Mouse (Mus musculus) liver, adult 2 months (tissue): ENCODE results near the gene Spen. TPM values are rescaled to one million over a fixed set of nuclear protein-coding genes. Genes with fewer than 3 reads are reported as not detected.
A peak's percentile ranks its signal among the peaks of the same experiment; 100 is the strongest.

Experiments used
- DNase-seq: peaks from one replicate; pipeline ENCODE4 v3.0.0-alpha.2; 2011; ENCODE audit warnings: low read depth, low spot score; ENCODE audit errors: extremely low read depth
- H3K27ac ChIP-seq: fragments of 200-500 bp; replicated peaks from 2 replicates; pipeline ENCODE4 v1.5.1; 2012; ENCODE audit warnings: low read depth, mild to moderate bottlenecking, control low read depth, inconsistent platforms, low read length; ENCODE audit not compliant: insufficient read depth
- H3K27me3 ChIP-seq: fragments of 200-500 bp; 2 replicates; pipeline ENCODE4 v1.6.1; 2012; ENCODE audit warnings: mild to moderate bottlenecking, moderate library complexity, low read length, inconsistent platforms; ENCODE audit not compliant: control insufficient read depth, insufficient read depth
- H3K36me3 ChIP-seq: fragments of 200-500 bp; 2 replicates; pipeline ENCODE4 v1.6.1; 2012; ENCODE audit warnings: low read length, inconsistent platforms; ENCODE audit not compliant: control insufficient read depth, insufficient read depth
- H3K4me1 ChIP-seq: fragments of 200-500 bp; 2 replicates; pipeline ENCODE4 v1.6.1; 2011; ENCODE audit warnings: low read length; ENCODE audit not compliant: control insufficient read depth, insufficient read depth
- H3K4me3 ChIP-seq: fragments of 200-500 bp; 2 replicates; pipeline ENCODE4 v1.5.1; 2011; ENCODE audit warnings: low read depth, mild to moderate bottlenecking, control low read depth, low read length, moderate library complexity; ENCODE audit not compliant: insufficient read depth
- H3K79me2 ChIP-seq: fragments of 200-500 bp; 2 replicates; pipeline ENCODE4 v1.6.1; 2012; ENCODE audit warnings: inconsistent platforms, mild to moderate bottlenecking, low read length, moderate library complexity; ENCODE audit not compliant: control insufficient read depth, insufficient read depth
- H3K9ac ChIP-seq: fragments of 200-500 bp; 2 replicates; pipeline ENCODE4 v1.6.1; 2012; ENCODE audit warnings: low read depth, mild to moderate bottlenecking, control low read depth, inconsistent platforms, low read length
- CTCF ChIP-seq: fragments of 200-500 bp; IDR thresholded peaks from 2 replicates; pipeline ENCODE4 v1.5.1; 2011; ENCODE audit warnings: low read depth, low read length, control low read depth
- POLR2A ChIP-seq: fragments of 200-500 bp; IDR thresholded peaks from 2 replicates; pipeline ENCODE4 v1.6.1; 2011; ENCODE audit warnings: low read length, control low read depth; ENCODE audit not compliant: insufficient read depth; ENCODE audit errors: extremely low read depth
- WGBS: fragments of 180-500 bp; shearing (Covaris S2); methylation state at CpG from one replicate; pipeline ENCODE4 v1.1.7; 2018; 5-methylcytosine and 5-hydroxymethylcytosine counted together
- polyA plus RNA-seq: library from polyadenylated mRNA; depleted of rRNA; stranded (reverse); fragments of >200 nt; gene quantifications from 2 replicates; pipeline ENCODE4 v1.2.3, GENCODE M21; 2012
- total RNA-seq: library from RNA; depleted of rRNA; stranded (reverse); fragments of >200 nt; gene quantifications from 2 replicates; pipeline ENCODE4 v1.2.3, GENCODE M21; 2014

Spen gene
- total and polyA plus RNA-seq, 2 experiments, result 7.5 to 8.1 TPM

GRCm38 (mm10) chr4:141459766-141460165 is 78.6 kb downstream of the Spen start:
- TF ChIP-seq POLR2A (no peak), CTCF (no peak)
- 95% methylated on average over 9 of the region's 9 CpGs for WGBS
- Histone ChIP-seq H3K4me3 (no peak overlapping the region), H3K27ac (no peak overlapping the region), H3K9ac (no peak overlapping the region), H3K79me2 (peaks cover 7% of the 10 kb centered on the region; the same call in 1 of the 2 replicates), H3K4me1 (peaks cover 2% of the 10 kb centered on the region; the same call in 1 of the 2 replicates), H3K36me3 (peaks cover 8% of the 10 kb centered on the region), H3K27me3 (no peaks in the 10 kb centered on the region)
- DNase-seq, result no peak

GRCm38 (mm10) chr4:141458888-141459287 is 79.5 kb downstream of the Spen start:
- Histone ChIP-seq H3K4me3 (no peak overlapping the region), H3K36me3 (peaks cover under 1% of the 10 kb centered on the region), H3K4me1 (peaks cover 4% of the 10 kb centered on the region; the same call in 1 of the 2 replicates), H3K27me3 (no peaks in the 10 kb centered on the region), H3K27ac (no peak overlapping the region), H3K9ac (no peak overlapping the region), H3K79me2 (peaks cover 7% of the 10 kb centered on the region; the same call in 1 of the 2 replicates)
- DNase-seq, result no peak
- TF ChIP-seq CTCF (no peak), POLR2A (no peak)
- WGBS, result 94% methylated on average over 3 of the region's 3 CpGs

GRCm38 (mm10) chr4:141458236-141458635 is 80.2 kb downstream of the Spen start:
- H3K27me3 ChIP-seq, result no peaks in the 10 kb centered on the region
- H3K36me3 ChIP-seq, result no peaks in the 10 kb centered on the region
- peaks cover 2% of the 10 kb centered on the region; the same call in 1 of the 2 replicates for H3K4me1 ChIP-seq
- no peak for DNase-seq
- H3K27ac ChIP-seq, result no peak overlapping the region
- no peak overlapping the region for H3K4me3 ChIP-seq
- no peak overlapping the region for H3K9ac ChIP-seq
- no peak for TF ChIP-seq CTCF
- no peak for TF ChIP-seq POLR2A
- WGBS, result 57% methylated on average over 7 of the region's 7 CpGs
- H3K79me2 ChIP-seq, result peaks cover 11% of the 10 kb centered on the region; the same call in 1 of the 2 replicates

GRCm38 (mm10) chr4:141456193-141456938 is 82.0 kb downstream of the Spen start:
- H3K4me3 ChIP-seq, result no peak overlapping the region
- H3K79me2 ChIP-seq, result peaks cover 11% of the 10 kb centered on the region; the same call in 1 of the 2 replicates
- peak; percentile 69 for DNase-seq
- H3K9ac ChIP-seq, result no peak overlapping the region
- no peaks in the 10 kb centered on the region for H3K36me3 ChIP-seq
- H3K27ac ChIP-seq, result no peak overlapping the region
- no peaks in the 10 kb centered on the region for H3K27me3 ChIP-seq
- TF ChIP-seq CTCF, result no peak
- no peak for TF ChIP-seq POLR2A
- H3K4me1 ChIP-seq, result peaks cover 6% of the 10 kb centered on the region
- WGBS, result 83% methylated on average over 14 of the region's 14 CpGs

GRCm38 (mm10) chr4:141455526-141455925 is 82.9 kb downstream of the Spen start:
- Histone ChIP-seq H3K79me2 (peaks cover 11% of the 10 kb centered on the region; the same call in 1 of the 2 replicates), H3K27ac (no peak overlapping the region), H3K4me1 (peaks cover 8% of the 10 kb centered on the region), H3K9ac (no peak overlapping the region), H3K4me3 (no peak overlapping the region), H3K36me3 (no peaks in the 10 kb centered on the region), H3K27me3 (no peaks in the 10 kb centered on the region)
- no peak for DNase-seq
- TF ChIP-seq CTCF (no peak), POLR2A (no peak)
- 90% methylated on average over 4 of the region's 4 CpGs for WGBS
